Mouse (Mus musculus): ENCODE results near the gene Olfml1.

- TF ChIP-seq NANOG (IDR thresholded peaks at IDR 0.05; ENCODE audit: borderline replicate concordance, low read length) (no peak), CTCF (conservative IDR thresholded peaks at IDR 0.05; ENCODE audit: low read length) (no peak)
Observed at GRCm38 (mm10) chr7:107568971-107569370, 1.7 kb downstream of the Olfml1 start.
